Mouse (Mus musculus): ENCODE measurements around the gene Tsc22d4.

GRCm38 (mm10) chr5:137777267-137777845 is 31.8 kb downstream of the Tsc22d4 start:
- TF ChIP-seq POLR2A (IDR thresholded peaks at IDR 0.05; ENCODE audit: insufficient read depth, low read depth, low read length), result no peak
- no peak for TF ChIP-seq CTCF (IDR thresholded peaks at IDR 0.05; ENCODE audit: insufficient read depth, low read depth, low read length)

Measured in olfactory bulb, adult 2 months (tissue).